25 mouse cellular contexts compared by ENCODE assay signal in genomic region chr15:99111139-99111538, GRCm38 (mm10). TPM values are rescaled to one million over a fixed set of nuclear protein-coding genes. Genes with fewer than 3 reads are reported as not detected.
DNase-seq lines count a peak whose midpoint lies in the region.
"Had no signal": no experiment of that assay in that cellular context is flagged by ENCODE, and none has a peak within 500 bp of the region (broad histone marks: within the 10 kb centered on the region; RNA-seq: fewer than 3 reads in every experiment).

No protein-coding gene starts in this region.

- DNase-seq in adrenal gland, postnatal 14 days, result peak; percentile 28
- DNase-seq in adrenal gland, adult 18-20 months (ENCODE audit: low spot score in 2 of 2), result no peak
- peak; percentile 40 for DNase-seq in A20 (ENCODE audit: low read depth, low spot score)
- peak; percentile 45 for DNase-seq in NIH3T3 (ENCODE audit: low read depth)
- DNase-seq in spleen, postnatal 4 days (ENCODE audit: low spot score in 2 of 2), result no peak
- no peak for DNase-seq in thymus, postnatal 0 days (ENCODE audit: low spot score)
- DNase-seq: adrenal gland, adult 8-10 months; cerebellum, adult 11 months; cerebellum, adult 2 months; cerebellum, adult 9-11 months; cerebellum, postnatal 25 days; embryo, embryonic 11 days; gastrocnemius, postnatal 10 days; gastrocnemius, postnatal 36 days; heart, postnatal 10 days; heart, postnatal 36 days; kidney, adult 11 months; kidney, adult 8-10 months had no signal

RNA-seq across cellular contexts. Expression of gene Spats2, which starts 14.6 kb away (rescaled TPM):
- total RNA-seq in adrenal gland, postnatal 14 days (2021), result 18.5 and 19.9 TPM in 2 replicates
- 10 to 100 TPM; 10.4 to 10.6 TPM for total RNA-seq in adrenal gland, adult 18-20 months (2021)
- 30.2 and 31.1 TPM in 2 replicates for polyA plus RNA-seq in thymus, postnatal 0 days (2015; fragmentation: Nextera tagmentation; extraction: Ambion mirVana)
- polyA plus RNA-seq: activated CD4-positive, CD25-positive, alpha-beta regulatory T cell, adult 4 months; G1E had no signal

RNA-seq across cellular contexts. Expression of gene Dnajc22, which starts 18.2 kb away (rescaled TPM):
- total RNA-seq in adrenal gland, postnatal 14 days (2021), result 7.1 and 13.9 TPM in 2 replicates
- 1 to 10 TPM; 2.5 to 8.4 TPM for total RNA-seq in adrenal gland, adult 18-20 months (2021)
- polyA plus RNA-seq in thymus, postnatal 0 days (2015; fragmentation: Nextera tagmentation; extraction: Ambion mirVana), result 0.13 and 0.22 TPM in 2 replicates
- total RNA-seq: common myeloid progenitor, adult 5-6 weeks; granulocyte monocyte progenitor cell, adult 5-6 weeks had no signal
- polyA plus RNA-seq: activated CD4-positive, CD25-positive, alpha-beta regulatory T cell, adult 4 months; G1E had no signal

RNA-seq across cellular contexts. Expression of gene C1ql4, which starts 23.5 kb away (rescaled TPM):
- total RNA-seq in adrenal gland, postnatal 14 days (2021), result not detected in 2 replicates
- not detected for total RNA-seq in adrenal gland, adult 18-20 months (2021)
- polyA plus RNA-seq in thymus, postnatal 0 days (2015; fragmentation: Nextera tagmentation; extraction: Ambion mirVana), result 0.18 TPM in 1 of 2 replicates, not detected in the other
- total RNA-seq: adrenal gland, adult 8-10 months; common myeloid progenitor, adult 5-6 weeks; G1E; gastrocnemius, adult 18-20 months; gastrocnemius, postnatal 10 days; gastrocnemius, postnatal 36 days; granulocyte monocyte progenitor cell, adult 5-6 weeks; heart, adult 8-10 months; heart, postnatal 10 days; heart, postnatal 36 days had no signal
- polyA plus RNA-seq: activated CD4-positive, CD25-positive, alpha-beta regulatory T cell, adult 4 months; erythroblast, embryonic 14.5 days; G1E had no signal

RNA-seq across cellular contexts. Expression of gene Troap, which starts 36.8 kb away (rescaled TPM):
- 6.3 and 6.9 TPM in 2 replicates for total RNA-seq in adrenal gland, postnatal 14 days (2021)
- total RNA-seq in adrenal gland, adult 18-20 months (2021), result not detected
- 21.8 and 25.3 TPM in 2 replicates for polyA plus RNA-seq in thymus, postnatal 0 days (2015; fragmentation: Nextera tagmentation; extraction: Ambion mirVana)

RNA-seq across cellular contexts. Expression of gene Prph, which starts 56.2 kb away (rescaled TPM):
- total RNA-seq in adrenal gland, postnatal 14 days (2021), result 6.5 and 25.2 TPM in 2 replicates
- under 1 TPM; 0.51 to 0.56 TPM for total RNA-seq in adrenal gland, adult 18-20 months (2021)
- polyA plus RNA-seq in thymus, postnatal 0 days (2015; fragmentation: Nextera tagmentation; extraction: Ambion mirVana), result 0.99 and 1.1 TPM in 2 replicates
- total RNA-seq: common myeloid progenitor, adult 5-6 weeks; G1E; granulocyte monocyte progenitor cell, adult 5-6 weeks had no signal
- polyA plus RNA-seq: activated CD4-positive, CD25-positive, alpha-beta regulatory T cell, adult 4 months; erythroblast, embryonic 14.5 days; G1E had no signal

Comparison
In these comparisons a context has a peak if more than half of its experiments do, and no peak if none do; other contexts are left out.
1. DNase-seq: peak in adrenal gland, postnatal 14 days (single experiment), A20 (single experiment) and NIH3T3 (single experiment); none in adrenal gland, adult 18-20 months (0 of 2), spleen, postnatal 4 days (0 of 2) and thymus, postnatal 0 days (single experiment).